Mouse (Mus musculus) erythroblast, adult 5-6 weeks (primary cell): ENCODE measurements around the gene Tom1l2. TPM values are rescaled to one million over a fixed set of nuclear protein-coding genes. Genes with fewer than 3 reads are reported as not detected.

ENCODE experiments used
- ATAC-seq: replicated peaks from 2 replicates; pipeline ENCODE4 v1.8.0; 2016; ENCODE audit warnings: moderate number of reproducible peaks, mild to moderate bottlenecking, moderate TSS enrichment, inconsistent platforms; ENCODE audit not compliant: poor library complexity, low FRiP score, severe bottlenecking
- total RNA-seq, 2 experiments: library from RNA; stranded (forward) in 1 of 2; stranded (reverse) in 1 of 2; fragments of 150-400 nt in 1 of 2; fragments of 200-764, 138-1000 nt in 1 of 2; gene quantifications; 2 replicates each; pipeline versions ENCODE4 v1.2.3 to v1.2.4; 2015 to 2017; ENCODE audit warnings: low replicate concordance in 2 of 2

The Tom1l2 gene
- total RNA-seq, 2 experiments from 2014 or later: 4.8 to 9.2 TPM

- ATAC-seq: no peak
Measured at GRCm38 (mm10) chr11:60211761-60212160, 140.9 kb downstream of the Tom1l2 start.

DNA sequence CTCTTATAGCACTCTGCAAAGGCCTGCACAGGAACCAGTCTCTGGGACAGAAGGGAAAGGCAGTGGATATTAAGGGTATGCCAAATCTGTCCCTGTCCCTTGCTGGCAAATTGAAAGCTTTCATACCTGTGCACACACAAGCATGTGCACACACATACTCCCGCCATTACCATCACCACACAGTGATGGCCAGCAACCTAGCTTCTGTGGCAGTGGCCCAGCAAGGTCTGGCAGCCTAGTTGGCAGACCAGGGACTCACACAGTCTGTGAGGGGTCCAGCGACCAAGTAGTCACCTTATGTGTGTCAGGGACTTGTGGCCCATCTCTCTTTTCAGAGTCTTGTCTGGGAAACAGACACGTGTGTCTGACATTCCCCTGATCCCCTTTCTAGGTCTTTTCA is 141.6 kb downstream of the Tom1l2 start:
- no peak for ATAC-seq

GRCm38 (mm10) chr11:60210305-60210724 is 142.4 kb downstream of the Tom1l2 start:
- ATAC-seq: peak; percentile 91

DNA sequence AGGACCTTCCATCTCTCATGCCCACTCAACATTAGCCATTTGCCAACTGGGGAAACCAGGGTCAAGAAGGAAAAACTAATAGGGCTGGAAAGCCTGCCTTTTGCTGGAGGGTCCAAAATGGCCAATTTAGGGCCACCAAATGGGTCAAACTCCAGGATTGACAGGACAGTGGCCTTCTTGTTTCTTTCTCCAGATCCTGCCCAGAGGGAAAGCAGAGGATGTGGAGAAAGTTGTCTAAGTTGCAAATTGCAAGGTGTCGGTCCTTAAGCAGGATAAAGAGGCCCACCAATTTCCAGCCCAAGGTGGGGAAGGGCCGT is 142.8 kb downstream of the Tom1l2 start:
- no peak for ATAC-seq

- ATAC-seq: 0 out of 2 replicates have a peak, but pooled peaks have one; percentile 14
Measured at GRCm38 (mm10) chr11:60209217-60209932, 143.3 kb downstream of the Tom1l2 start.

GRCm38 (mm10) chr11:60208712-60209111 is 144.0 kb downstream of the Tom1l2 start:
- ATAC-seq: no peak

DNA sequence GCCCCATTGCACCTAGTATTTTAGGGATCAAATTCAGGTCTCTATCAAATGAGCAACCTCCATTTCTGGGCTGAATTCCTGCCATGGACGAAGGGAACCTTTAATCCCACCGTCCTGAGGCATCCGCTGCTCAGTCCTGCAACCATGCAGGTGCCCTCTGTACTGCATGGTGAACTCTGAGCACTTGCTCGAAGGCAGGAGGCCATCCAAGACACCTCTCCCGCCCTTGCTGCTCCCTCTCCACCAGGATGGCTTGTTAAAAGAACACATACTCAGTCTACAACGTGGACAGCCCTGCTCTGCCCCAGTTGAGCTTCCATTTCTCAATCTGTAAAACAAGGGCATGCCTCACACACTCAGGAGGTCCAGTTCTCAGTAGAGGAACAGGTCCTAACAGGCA is 144.5 kb downstream of the Tom1l2 start:
- no peak for ATAC-seq

- no peak for ATAC-seq
Measured at GRCm38 (mm10) chr11:60206207-60206606, 146.5 kb downstream of the Tom1l2 start.

DNA sequence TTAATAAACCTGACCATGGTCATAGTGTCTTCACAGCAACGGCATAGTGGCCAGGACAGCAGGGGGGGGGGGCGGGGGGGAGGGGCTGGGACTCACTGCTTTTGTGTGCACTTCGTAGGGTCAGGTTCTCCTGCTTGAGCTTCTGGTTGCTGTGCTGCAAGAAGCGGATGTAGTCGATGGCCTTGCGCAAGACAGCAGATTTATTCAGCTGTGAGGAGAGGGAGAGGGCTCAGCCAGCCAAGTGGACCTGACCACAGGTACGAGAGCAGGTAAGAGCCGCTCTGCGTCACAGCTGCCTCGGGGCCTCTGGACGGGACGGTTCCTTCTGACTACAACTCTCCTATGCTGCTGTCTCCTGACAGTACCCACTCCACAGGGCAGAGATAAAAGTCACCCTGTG is 147.7 kb downstream of the Tom1l2 start:
- ATAC-seq: no peak

DNA sequence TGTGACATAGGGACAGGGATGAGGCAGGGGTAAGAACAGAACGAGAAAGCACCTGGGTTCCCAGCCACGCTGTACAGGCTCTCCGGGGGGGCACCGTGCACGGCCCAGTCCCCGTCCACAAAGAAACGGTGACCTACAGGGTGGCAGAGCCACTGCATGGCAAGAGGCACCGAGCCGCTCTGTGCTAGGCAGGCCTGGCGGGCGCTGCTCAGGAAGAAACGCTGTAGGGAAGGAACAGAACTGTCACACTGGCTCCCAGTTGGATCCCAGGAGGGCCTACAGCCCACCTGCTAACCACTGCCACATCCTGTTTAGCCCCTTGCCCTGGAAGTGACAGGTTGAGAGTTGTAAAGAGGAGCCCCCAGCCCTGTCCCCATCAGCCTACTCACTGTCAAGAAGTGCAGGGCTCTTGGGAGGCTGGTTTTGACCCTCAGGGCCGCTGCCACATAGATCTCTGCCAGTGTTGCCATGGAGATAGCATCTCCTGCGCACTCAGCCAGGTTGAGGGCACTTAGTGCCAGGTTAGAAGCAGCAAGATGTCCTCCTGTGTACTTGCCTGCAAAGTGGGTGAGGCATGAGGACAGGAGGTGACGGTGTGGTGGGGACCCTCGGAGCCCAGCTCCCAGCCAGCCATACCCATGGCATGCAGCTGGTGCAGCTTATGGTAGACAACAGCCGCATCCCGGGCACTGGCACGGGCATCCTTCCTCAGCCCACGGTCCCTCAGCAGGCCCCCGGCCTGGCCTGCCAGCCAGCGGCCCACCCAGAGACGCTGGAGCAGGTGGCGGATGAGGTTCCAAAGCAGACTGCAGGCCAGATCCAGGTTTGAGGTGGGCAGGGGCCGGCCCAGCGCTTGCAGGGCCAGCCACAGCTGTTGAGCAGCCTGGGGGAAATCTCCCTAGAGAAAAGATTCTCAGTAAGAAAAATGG is 149.7 kb downstream of the Tom1l2 start:
- no peak for ATAC-seq

DNA sequence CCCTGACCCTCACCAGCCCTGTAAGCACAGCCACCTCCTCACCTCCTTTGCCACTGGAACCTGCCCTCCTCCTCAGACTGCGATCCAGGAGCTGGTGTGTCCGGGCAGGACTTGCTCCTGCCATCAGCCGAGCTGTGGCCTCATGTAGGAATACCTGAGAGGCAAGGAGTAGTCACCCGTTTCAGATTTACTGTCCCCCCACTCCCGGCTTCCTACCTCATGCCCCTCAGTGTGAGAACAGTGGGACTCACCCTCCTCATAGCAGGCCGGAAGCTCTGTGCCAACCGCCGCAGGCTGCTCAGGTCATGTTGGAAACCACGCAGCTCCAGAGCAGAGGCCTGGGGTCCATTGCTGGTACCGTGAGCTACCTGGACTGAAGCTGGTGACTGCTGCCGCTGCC is 152.3 kb downstream of the Tom1l2 start:
- no peak for ATAC-seq

- ATAC-seq: peak; percentile 75
Measured at GRCm38 (mm10) chr11:60199702-60200184, 153.0 kb downstream of the Tom1l2 start.

GRCm38 (mm10) chr11:60198651-60199050 is 154.1 kb downstream of the Tom1l2 start:
- no peak for ATAC-seq

GRCm38 (mm10) chr11:60197998-60198619 is 154.6 kb downstream of the Tom1l2 start:
- no peak for ATAC-seq

GRCm38 (mm10) chr11:60196344-60196743 is 156.4 kb downstream of the Tom1l2 start:
- no peak for ATAC-seq

GRCm38 (mm10) chr11:60195108-60195507 is 157.6 kb downstream of the Tom1l2 start:
- ATAC-seq: no peak

GRCm38 (mm10) chr11:60193556-60193955 is 159.1 kb downstream of the Tom1l2 start:
- ATAC-seq: no peak

DNA sequence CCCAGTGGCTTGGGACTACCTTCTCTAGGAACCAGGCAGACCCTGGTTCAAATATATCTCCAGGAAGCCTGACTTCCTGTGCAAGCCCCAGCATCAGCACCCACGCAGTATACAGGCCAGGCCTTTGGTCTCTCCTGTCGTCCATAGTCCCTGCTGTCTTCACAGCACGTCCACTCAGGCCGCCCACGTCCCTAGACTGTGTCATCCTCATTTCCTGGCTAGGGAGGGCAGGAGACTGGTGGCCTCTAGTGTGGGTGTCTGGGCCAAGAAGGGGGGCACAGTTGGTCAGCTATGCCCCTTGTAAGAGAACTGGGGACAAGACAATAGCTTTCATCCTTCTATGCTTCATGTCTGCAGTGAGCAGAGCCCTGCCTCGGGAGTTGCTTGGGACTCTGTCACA is 160.2 kb downstream of the Tom1l2 start:
- no peak for ATAC-seq

- no peak for ATAC-seq
Measured at GRCm38 (mm10) chr11:60190055-60190641, 162.6 kb downstream of the Tom1l2 start.

DNA sequence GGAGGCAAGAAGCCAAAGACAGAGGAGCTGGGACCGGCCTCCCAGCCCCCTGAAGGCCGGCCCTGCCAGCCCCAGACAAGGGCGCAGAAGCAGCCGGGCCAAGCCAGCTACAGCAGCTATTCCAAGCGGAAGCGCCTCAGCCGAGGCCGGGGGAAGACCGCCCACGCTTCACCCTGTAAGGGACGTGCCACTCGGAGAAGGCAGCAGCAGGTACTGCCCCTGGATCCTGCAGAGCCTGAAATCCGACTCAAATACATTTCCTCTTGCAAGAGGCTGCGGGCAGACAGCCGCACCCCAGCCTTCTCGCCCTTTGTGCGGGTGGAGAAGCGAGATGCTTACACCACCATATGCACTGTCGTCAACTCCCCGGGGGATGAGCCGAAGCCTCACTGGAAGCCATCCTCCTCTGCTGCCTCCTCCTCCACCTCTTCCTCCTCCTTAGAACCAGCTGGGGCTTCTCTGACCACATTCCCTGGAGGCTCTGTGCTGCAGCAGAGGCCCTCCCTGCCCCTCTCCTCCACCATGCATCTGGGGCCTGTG is 163.1 kb downstream of the Tom1l2 start:
- ATAC-seq: no peak
